Mouse (Mus musculus): Measurements from ENCODE around the gene Dnajb3.

GRCm38 (mm10) chr1:88220336-88220735 is 14.8 kb upstream of the Dnajb3 start:
- TF ChIP-seq CTCF (IDR thresholded peaks at IDR 0.05; ENCODE audit: borderline replicate concordance, control insufficient read depth, extremely low read depth, insufficient read depth, low read length, poor library complexity): no peak
- no peak for TF ChIP-seq POLR2A (IDR thresholded peaks at IDR 0.05; ENCODE audit: control insufficient read depth, extremely low read depth, insufficient read depth, low read length, poor library complexity)

Data from thymus, adult 2 months (tissue).